Mouse (Mus musculus) limb, embryonic 14.5 days (tissue): ENCODE measurements at regions not wholly inside any gene's neighbourhood (a gene's known extent, or its start where the extent isn't known, plus 50 kb on each side); places are given as distances from the start of the nearest gene placed in this dataset.

Experiments used
- ATAC-seq: fragments of 200-750 bp; cut with Nextera tagmentation; 2 replicates; pipeline ENCODE4 v1.8.0; 2017; ENCODE audit warnings: low read depth, moderate number of reproducible peaks, moderate TSS enrichment; ENCODE audit not compliant: low FRiP score
- DNase-seq: peaks from one replicate; pipeline ENCODE4 v3.0.0-alpha.2; 2015; ENCODE audit warnings: low spot score
- H3K27ac ChIP-seq: fragments of 300-500 bp; sonication (generic); replicated peaks from 2 replicates; pipeline ENCODE4 v1.5.1; 2014; ENCODE audit warnings: low read depth, mild to moderate bottlenecking, low read length, moderate library complexity, mixed read lengths
- H3K27me3 ChIP-seq: fragments of 300-500 bp; sonication (generic); 2 replicates; pipeline ENCODE4 v1.6.1; 2014; ENCODE audit warnings: low read length, mixed read lengths; ENCODE audit not compliant: control insufficient read depth, insufficient read depth
- H3K36me3 ChIP-seq: fragments of 300-500 bp; sonication (generic); 2 replicates; pipeline ENCODE4 v1.6.1; 2014; ENCODE audit warnings: mild to moderate bottlenecking, low read length, moderate library complexity, mixed read lengths; ENCODE audit not compliant: control insufficient read depth, insufficient read depth
- H3K4me1 ChIP-seq: fragments of 300-500 bp; sonication (generic); 2 replicates; pipeline ENCODE4 v1.6.1; 2014; ENCODE audit warnings: antibody characterized with exemption, low read length, mixed read lengths; ENCODE audit not compliant: control insufficient read depth, insufficient read depth
- H3K4me2 ChIP-seq: fragments of 300-500 bp; sonication (generic); replicated peaks from 2 replicates; pipeline ENCODE4 v1.6.1; 2014; ENCODE audit warnings: low read depth, mild to moderate bottlenecking, low read length, moderate library complexity; ENCODE audit not compliant: severe bottlenecking
- H3K4me3 ChIP-seq: fragments of 300-500 bp; sonication (generic); replicated peaks from 2 replicates; pipeline ENCODE4 v1.5.1; 2014; ENCODE audit warnings: low read length
- H3K9ac ChIP-seq: fragments of 300-500 bp; sonication (generic); 2 replicates; pipeline ENCODE4 v1.6.1; 2014; ENCODE audit warnings: mild to moderate bottlenecking, low read depth, low read length, moderate library complexity; ENCODE audit not compliant: severe bottlenecking
- H3K9me3 ChIP-seq: fragments of 300-500 bp; sonication (generic); 2 replicates; pipeline ENCODE4 v1.6.1; 2016; ENCODE audit warnings: low read length; ENCODE audit not compliant: control insufficient read depth
- POLR2A ChIP-seq: fragments of 200-500 bp; IDR thresholded peaks from 2 replicates; pipeline ENCODE4 v1.8.0; 2012; ENCODE audit warnings: inconsistent platforms, mild to moderate bottlenecking, moderate library complexity, borderline replicate concordance; ENCODE audit not compliant: insufficient read depth, insufficient read length; ENCODE audit errors: extremely low read depth
- WGBS: fragments of 180-500 bp; shearing (Covaris S2); extraction: QIAGEN DNeasy Blood & Tissue Kit; methylation state at CpG from one replicate; pipeline ENCODE4 v1.1.7; 2014; 5-methylcytosine and 5-hydroxymethylcytosine counted together

GRCm38 (mm10) chr11:56116553-56117232 lies 75.9 kb upstream of the Nmur2 start:
- no peak overlapping the region for H3K9ac ChIP-seq
- 45% methylated on average over 12 of the region's 12 CpGs for WGBS
- ATAC-seq (no peak), DNase-seq (peak; percentile 49)
- H3K27ac ChIP-seq, result no peak overlapping the region
- H3K36me3 ChIP-seq, result no peaks in the 10 kb centered on the region
- H3K4me2 ChIP-seq, result no peak overlapping the region
- no peaks in the 10 kb centered on the region for H3K9me3 ChIP-seq
- no peak overlapping the region for H3K4me3 ChIP-seq
- H3K27me3 ChIP-seq, result no peaks in the 10 kb centered on the region
- TF ChIP-seq POLR2A, result no peak
- no peaks in the 10 kb centered on the region for H3K4me1 ChIP-seq

GRCm38 (mm10) chr11:56107929-56108328 lies 67.1 kb upstream of the Nmur2 start:
- no peak for ATAC-seq
- WGBS, result 9% methylated on average over 3 of the region's 3 CpGs
- H3K36me3 ChIP-seq, result no peaks in the 10 kb centered on the region

GRCm38 (mm10) chr11:56105632-56106031 lies 64.8 kb upstream of the Nmur2 start:
- DNase-seq, result peak; percentile 70
- Histone ChIP-seq H3K36me3 (no peaks in the 10 kb centered on the region), H3K9ac (no peak overlapping the region), H3K4me1 (no peaks in the 10 kb centered on the region), H3K4me3 (no peak overlapping the region), H3K9me3 (no peaks in the 10 kb centered on the region), H3K4me2 (no peak overlapping the region), H3K27ac (no peak overlapping the region), H3K27me3 (no peaks in the 10 kb centered on the region)
- no peak for TF ChIP-seq POLR2A
- 27% methylated on average over 4 of the region's 4 CpGs for WGBS
- ATAC-seq, result no peak

More at GRCm38 (mm10) chr11:56107929-56108328, 67.1 kb upstream of the Nmur2 start:
- Histone ChIP-seq H3K4me1 (no peaks in the 10 kb centered on the region), H3K9me3 (no peaks in the 10 kb centered on the region), H3K27me3 (no peaks in the 10 kb centered on the region), H3K4me2 (no peak overlapping the region), H3K9ac (no peak overlapping the region), H3K4me3 (no peak overlapping the region), H3K27ac (no peak overlapping the region)
- no peak for TF ChIP-seq POLR2A
- DNase-seq, result peak; percentile 79

DNA sequence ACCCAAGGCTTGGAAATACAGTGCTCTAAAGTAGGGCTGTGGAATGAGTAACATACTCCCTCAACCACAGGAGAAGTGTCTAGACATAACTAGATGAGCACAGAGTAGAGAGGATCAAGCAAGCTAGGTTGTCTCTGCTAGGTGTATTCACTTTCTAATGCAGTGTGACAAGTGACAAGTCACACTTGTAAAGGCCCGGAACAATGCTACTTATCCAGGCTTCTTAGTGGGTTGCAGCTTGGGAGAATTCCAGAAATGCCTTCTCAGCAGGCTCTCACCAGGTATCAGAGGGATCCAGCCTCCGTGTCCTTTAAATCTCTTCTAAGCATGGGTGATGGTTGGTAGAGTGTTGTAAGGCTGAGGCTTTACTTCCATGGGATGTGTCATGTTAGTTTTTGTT lies 52.1 kb upstream of the Nmur2 start:
- no peak overlapping the region for H3K4me2 ChIP-seq
- H3K27ac ChIP-seq, result no peak overlapping the region
- H3K9ac ChIP-seq, result no peak overlapping the region
- H3K27me3 ChIP-seq, result no peaks in the 10 kb centered on the region
- 62% methylated on average over 2 of the region's 2 CpGs for WGBS
- H3K4me3 ChIP-seq, result no peak overlapping the region
- H3K9me3 ChIP-seq, result no peaks in the 10 kb centered on the region
- DNase-seq, result no peak
- TF ChIP-seq POLR2A, result no peak
- no peak for ATAC-seq
- no peaks in the 10 kb centered on the region for H3K36me3 ChIP-seq
- H3K4me1 ChIP-seq, result no peaks in the 10 kb centered on the region
